Mouse (Mus musculus) hindbrain, embryonic 14.5 days (tissue): ENCODE results near the gene Mtss1l. TPM values are rescaled to one million over a fixed set of nuclear protein-coding genes. Genes with fewer than 3 reads are reported as not detected.
"Not testable (repeated sequence)": the region's sequence is repeated elsewhere in the genome, so short reads cannot be mapped to it uniquely, and the experiment has no call there.

Source experiments
- ATAC-seq: fragments of 200-750 bp; cut with Nextera tagmentation; 2 replicates; pipeline ENCODE4 v1.8.0; 2017; ENCODE audit warnings: moderate number of reproducible peaks, mild to moderate bottlenecking, moderate TSS enrichment, moderate library complexity; ENCODE audit not compliant: low FRiP score
- DNase-seq: peaks from one replicate; pipeline ENCODE4 v3.0.0-alpha.2; 2015; ENCODE audit warnings: low spot score
- H3K27ac ChIP-seq: fragments of 300-500 bp; sonication (generic); 2 replicates; pipeline ENCODE4 v1.5.1; 2014; ENCODE audit warnings: mild to moderate bottlenecking, moderate library complexity
- H3K27me3 ChIP-seq: fragments of 300-500 bp; sonication (generic); 2 replicates; pipeline ENCODE4 v1.6.1; 2014; ENCODE audit warnings: mild to moderate bottlenecking, low read length, mixed read lengths; ENCODE audit not compliant: control insufficient read depth, insufficient read depth
- H3K36me3 ChIP-seq: fragments of 300-500 bp; sonication (generic); replicated peaks from 2 replicates; pipeline ENCODE4 v1.6.1; 2014; ENCODE audit not compliant: control insufficient read depth, insufficient read depth
- H3K4me1 ChIP-seq: fragments of 300-500 bp; sonication (generic); replicated peaks from 2 replicates; pipeline ENCODE4 v1.6.1; 2014; ENCODE audit warnings: antibody characterized with exemption, low read length, mixed read lengths; ENCODE audit not compliant: control insufficient read depth, insufficient read depth
- H3K4me2 ChIP-seq: fragments of 300-500 bp; sonication (generic); replicated peaks from 2 replicates; pipeline ENCODE4 v1.6.1; 2014; ENCODE audit warnings: mild to moderate bottlenecking, moderate library complexity
- H3K4me3 ChIP-seq: fragments of 300-500 bp; sonication (generic); replicated peaks from 2 replicates; pipeline ENCODE4 v1.5.1; 2014; ENCODE audit warnings: mild to moderate bottlenecking, low read length
- H3K9ac ChIP-seq: fragments of 300-500 bp; sonication (generic); 2 replicates; pipeline ENCODE4 v1.6.1; 2014
- H3K9me3 ChIP-seq: fragments of 300-500 bp; sonication (generic); 2 replicates; pipeline ENCODE4 v1.6.1; 2016; ENCODE audit warnings: low read length; ENCODE audit not compliant: control insufficient read depth
- WGBS: fragments of 180-500 bp; shearing (Covaris S2); extraction: QIAGEN DNeasy Blood & Tissue Kit; methylation state at CpG from one replicate; pipeline ENCODE4 v1.1.7; 2014; 5-methylcytosine and 5-hydroxymethylcytosine counted together
- polyA plus RNA-seq: library from polyadenylated mRNA; unstranded; fragments of >200 nt; fragmentation: Nextera tagmentation; extraction: Ambion mirVana; gene quantifications from 2 replicates; pipeline ENCODE4 v1.2.1, GENCODE M21; 2014

Mtss1l gene
- polyA plus RNA-seq, 1 experiment from 2014 or later, result 32.9 TPM

GRCm38 (mm10) chr8:110779924-110780718 lies 58.8 kb downstream of the Mtss1l start:
- H3K4me2 ChIP-seq, result no peak overlapping the region
- WGBS, result 88% methylated on average over 13 of the region's 13 CpGs
- H3K27me3 ChIP-seq, result no peaks in the 10 kb centered on the region
- no peaks in the 10 kb centered on the region for H3K36me3 ChIP-seq
- DNase-seq, result no peak
- H3K27ac ChIP-seq, result no peak overlapping the region
- H3K9me3 ChIP-seq, result no peaks in the 10 kb centered on the region
- H3K4me1 ChIP-seq, result no peaks in the 10 kb centered on the region
- H3K4me3 ChIP-seq, result no peak overlapping the region
- H3K9ac ChIP-seq, result no peak overlapping the region
- ATAC-seq, result no peak

- H3K36me3 ChIP-seq, result no peaks in the 10 kb centered on the region
- ATAC-seq, result no peak
- no peaks in the 10 kb centered on the region for H3K4me1 ChIP-seq
- no peak for DNase-seq
- no peaks in the 10 kb centered on the region for H3K27me3 ChIP-seq
- H3K4me2 ChIP-seq, result no peak overlapping the region
- no peak overlapping the region for H3K9ac ChIP-seq
- 54% methylated on average over 2 of the region's 2 CpGs for WGBS
- no peak overlapping the region for H3K4me3 ChIP-seq
- no peaks in the 10 kb centered on the region for H3K9me3 ChIP-seq
- no peak overlapping the region for H3K27ac ChIP-seq
Measured at GRCm38 (mm10) chr8:110785366-110785765, 64.1 kb downstream of the Mtss1l start.

DNA sequence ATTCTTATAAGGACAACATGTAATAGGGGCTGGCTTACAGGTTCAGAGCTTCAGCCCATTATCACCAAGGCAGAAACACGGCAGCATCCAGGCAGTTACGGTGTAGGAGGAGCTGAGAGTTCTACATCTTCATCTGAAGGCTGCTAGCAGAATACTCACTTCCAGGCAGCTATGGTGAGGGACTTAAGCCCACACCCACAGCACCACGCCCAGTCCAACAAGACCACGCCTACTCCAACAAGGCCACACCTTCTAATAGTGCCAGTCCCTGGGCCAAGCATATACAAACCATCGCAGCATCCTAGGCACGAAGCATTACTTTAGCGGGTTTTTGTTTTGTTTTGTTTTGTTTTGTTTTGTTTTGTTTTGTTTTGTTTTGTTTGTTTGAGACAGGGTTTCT lies 65.2 kb downstream of the Mtss1l start:
- not testable (repeated sequence) for H3K4me3 ChIP-seq, H3K27ac ChIP-seq, H3K4me1 ChIP-seq, H3K27me3 ChIP-seq, H3K9ac ChIP-seq, H3K4me2 ChIP-seq, DNase-seq, H3K36me3 ChIP-seq, ATAC-seq, H3K9me3 ChIP-seq
- 79% methylated on average over 7 of the region's 7 CpGs for WGBS

DNA sequence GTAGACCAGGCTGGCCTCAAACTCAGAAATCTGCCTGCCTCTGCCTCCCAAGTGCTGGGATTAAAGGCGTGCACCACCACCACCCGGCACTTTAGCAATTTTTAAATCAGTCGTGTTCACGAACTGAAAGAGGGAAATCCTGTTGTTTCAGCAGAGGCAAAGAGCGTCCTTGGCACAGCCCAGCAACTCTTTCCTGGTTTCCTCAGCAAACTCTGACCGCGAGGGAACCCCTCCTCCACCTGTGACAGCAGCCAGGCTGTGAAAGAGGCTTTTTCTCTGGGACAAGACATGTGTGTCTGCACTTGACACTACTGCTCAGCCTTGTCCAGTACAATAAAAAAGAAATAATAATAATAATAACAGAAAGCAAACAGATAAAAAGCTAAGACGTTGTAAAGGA lies 65.7 kb downstream of the Mtss1l start:
- ATAC-seq (no peak), DNase-seq (no peak)
- H3K27me3 ChIP-seq, result no peaks in the 10 kb centered on the region
- WGBS, result 87% methylated on average over 8 of the region's 8 CpGs
- no peak overlapping the region for H3K27ac ChIP-seq
- no peaks in the 10 kb centered on the region for H3K36me3 ChIP-seq
- H3K4me1 ChIP-seq, result no peaks in the 10 kb centered on the region
- no peaks in the 10 kb centered on the region for H3K9me3 ChIP-seq
- no peak overlapping the region for H3K4me3 ChIP-seq
- H3K9ac ChIP-seq, result no peak overlapping the region
- no peak overlapping the region for H3K4me2 ChIP-seq

DNA sequence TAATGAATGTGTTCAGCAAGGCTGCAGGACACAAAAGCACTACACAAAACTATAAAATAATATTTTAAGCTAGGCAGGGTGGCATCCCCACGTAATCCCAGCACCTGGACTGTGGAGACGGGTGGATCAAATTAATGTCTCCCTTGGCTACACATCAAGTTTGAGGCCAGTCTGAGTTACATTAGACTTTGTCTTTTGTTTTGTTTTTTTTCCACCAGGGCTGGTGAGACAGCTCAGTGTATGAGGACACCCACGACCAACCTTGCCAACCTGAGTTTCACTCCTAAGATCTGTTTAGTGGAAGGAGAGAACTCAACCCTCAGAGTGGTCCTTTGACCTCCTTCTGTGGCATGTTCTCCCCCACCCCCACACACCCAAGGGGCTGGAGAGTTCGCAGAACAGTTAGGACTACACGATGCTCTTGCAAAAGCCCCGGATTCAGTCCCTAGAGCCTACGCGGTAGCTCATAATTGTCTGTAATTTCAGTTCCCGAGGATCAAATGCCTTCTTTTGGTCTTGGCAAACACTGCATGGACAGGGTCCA lies 66.2 kb downstream of the Mtss1l start:
- H3K27me3 ChIP-seq, result no peaks in the 10 kb centered on the region
- no peaks in the 10 kb centered on the region for H3K36me3 ChIP-seq
- H3K27ac ChIP-seq, result no peak overlapping the region
- H3K4me1 ChIP-seq, result no peaks in the 10 kb centered on the region
- H3K9ac ChIP-seq, result no peak overlapping the region
- no peak for DNase-seq
- no peak overlapping the region for H3K4me3 ChIP-seq
- no peaks in the 10 kb centered on the region for H3K9me3 ChIP-seq
- WGBS, result 84% methylated on average over 9 of the region's 9 CpGs
- no peak overlapping the region for H3K4me2 ChIP-seq
- no peak for ATAC-seq

DNA sequence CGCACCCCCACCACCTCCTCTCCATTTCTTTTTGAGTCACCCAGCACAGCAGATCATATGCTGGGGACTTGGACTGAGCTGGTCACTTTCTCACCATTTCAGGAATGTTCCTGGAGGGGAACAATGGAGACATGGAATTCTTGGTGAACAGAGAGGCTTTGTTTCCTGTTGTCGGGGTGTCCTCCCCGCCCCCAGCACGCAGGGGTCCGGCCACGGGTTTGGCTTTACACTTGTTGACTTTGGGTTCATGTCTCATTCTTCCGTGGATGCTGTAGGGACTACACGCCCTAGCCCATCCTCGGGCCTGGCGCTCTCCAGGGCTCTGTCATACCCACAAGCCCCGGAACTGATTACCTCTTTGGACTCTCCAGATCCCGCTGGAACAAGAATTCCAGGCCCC lies 67.7 kb downstream of the Mtss1l start:
- no peak overlapping the region for H3K4me2 ChIP-seq
- ATAC-seq (no peak), DNase-seq (no peak)
- H3K27me3 ChIP-seq, result no peaks in the 10 kb centered on the region
- H3K9ac ChIP-seq, result no peak overlapping the region
- no peaks in the 10 kb centered on the region for H3K36me3 ChIP-seq
- no peak overlapping the region for H3K4me3 ChIP-seq
- WGBS, result 50% methylated on average over 12 of the region's 12 CpGs
- H3K4me1 ChIP-seq, result no peaks in the 10 kb centered on the region
- no peak overlapping the region for H3K27ac ChIP-seq
- H3K9me3 ChIP-seq, result no peaks in the 10 kb centered on the region

- Histone ChIP-seq H3K4me1 (no peaks in the 10 kb centered on the region), H3K4me3 (no peak overlapping the region), H3K36me3 (no peaks in the 10 kb centered on the region), H3K27me3 (no peaks in the 10 kb centered on the region), H3K9ac (no peak overlapping the region), H3K27ac (no peak overlapping the region), H3K4me2 (no peak overlapping the region), H3K9me3 (no peaks in the 10 kb centered on the region)
- 57% methylated on average over 12 of the region's 12 CpGs for WGBS
- no peak for DNase-seq
- no peak for ATAC-seq
Measured at GRCm38 (mm10) chr8:110789571-110789970, 68.3 kb downstream of the Mtss1l start.

DNA sequence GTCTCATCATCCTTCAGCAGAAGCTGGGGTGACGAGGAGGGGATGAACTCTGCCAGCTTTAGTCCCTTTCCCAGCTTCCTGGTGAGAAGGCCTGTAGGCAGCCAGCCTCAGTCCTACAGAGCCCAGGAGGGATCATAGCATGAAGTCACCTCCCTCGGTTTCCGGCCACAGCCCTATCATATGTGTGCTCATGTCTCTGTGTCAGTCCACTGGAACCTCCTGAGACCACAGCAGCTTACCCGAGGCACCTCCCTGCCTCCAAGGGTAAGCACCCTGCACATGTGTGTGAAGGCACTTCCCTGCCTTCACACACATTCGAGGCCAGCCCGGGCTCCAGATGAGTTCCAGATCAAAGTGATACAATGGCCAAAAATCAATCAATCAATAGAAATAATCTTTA lies 69.0 kb downstream of the Mtss1l start:
- Histone ChIP-seq H3K4me2 (no peak overlapping the region), H3K4me3 (no peak overlapping the region), H3K4me1 (no peaks in the 10 kb centered on the region), H3K27ac (no peak overlapping the region), H3K9me3 (no peaks in the 10 kb centered on the region), H3K9ac (no peak overlapping the region), H3K36me3 (no peaks in the 10 kb centered on the region), H3K27me3 (no peaks in the 10 kb centered on the region)
- WGBS, result 82% methylated on average over 6 of the region's 6 CpGs
- DNase-seq, result no peak
- ATAC-seq, result no peak
